Mouse (Mus musculus) embryonic facial prominence, embryonic 14.5 days (tissue): ENCODE measurements at regions not wholly inside any gene's neighbourhood (a gene's known extent, or its start where the extent isn't known, plus 50 kb on each side); places are given as distances from the start of the nearest gene placed in this dataset.

ENCODE experiments used
- ATAC-seq: fragments of 200-750 bp; cut with Nextera tagmentation; 2 replicates; pipeline ENCODE4 v1.8.0; 2017; ENCODE audit warnings: low read depth, moderate number of reproducible peaks, moderate TSS enrichment
- DNase-seq: peaks from one replicate; pipeline ENCODE4 v3.0.0-alpha.2; 2015; ENCODE audit warnings: low spot score
- H3K27ac ChIP-seq: fragments of 300-500 bp; sonication (generic); replicated peaks from 2 replicates; pipeline ENCODE4 v1.5.1; 2014; ENCODE audit warnings: low read depth, mild to moderate bottlenecking, low read length, moderate library complexity
- H3K27me3 ChIP-seq: fragments of 300-500 bp; sonication (generic); replicated peaks from 2 replicates; pipeline ENCODE4 v1.6.1; 2014; ENCODE audit warnings: low read length; ENCODE audit not compliant: control insufficient read depth, insufficient read depth
- H3K36me3 ChIP-seq: fragments of 300-500 bp; sonication (generic); 2 replicates; pipeline ENCODE4 v1.6.1; 2014; ENCODE audit warnings: low read length, mixed read lengths; ENCODE audit not compliant: control insufficient read depth, insufficient read depth
- H3K4me1 ChIP-seq: fragments of 300-500 bp; sonication (generic); 2 replicates; pipeline ENCODE4 v1.6.1; 2014; ENCODE audit warnings: antibody characterized with exemption, low read length; ENCODE audit not compliant: control insufficient read depth, insufficient read depth
- H3K4me2 ChIP-seq: fragments of 300-500 bp; sonication (generic); 2 replicates; pipeline ENCODE4 v1.6.1; 2014; ENCODE audit warnings: low read depth, mild to moderate bottlenecking, low read length, moderate library complexity, mixed read lengths
- H3K4me3 ChIP-seq: fragments of 300-500 bp; sonication (generic); 2 replicates; pipeline ENCODE4 v1.5.1; 2014; ENCODE audit warnings: low read depth, mild to moderate bottlenecking, low read length
- H3K9ac ChIP-seq: fragments of 300-500 bp; sonication (generic); 2 replicates; pipeline ENCODE4 v1.6.1; 2014; ENCODE audit warnings: low read depth, mild to moderate bottlenecking, low read length, moderate library complexity, mixed read lengths
- H3K9me3 ChIP-seq: fragments of 300-500 bp; sonication (generic); 2 replicates; pipeline ENCODE4 v1.6.1; 2016; ENCODE audit warnings: low read length; ENCODE audit not compliant: control insufficient read depth
- WGBS: fragments of 180-500 bp; shearing (Covaris S2); extraction: QIAGEN DNeasy Blood & Tissue Kit; methylation state at CpG from one replicate; pipeline ENCODE4 v1.1.7; 2014; 5-methylcytosine and 5-hydroxymethylcytosine counted together

GRCm38 (mm10) chr4:47605676-47606075, 131.2 kb downstream of the Sec61b start:
- H3K27ac ChIP-seq = no peak overlapping the region
- 74% methylated on average over 4 of the region's 4 CpGs for whole genome bisulfite sequencing
- H3K9me3 ChIP-seq = no peaks in the 10 kb centered on the region
- H3K27me3 ChIP-seq = no peaks in the 10 kb centered on the region
- no peak overlapping the region for H3K4me3 ChIP-seq
- no peak overlapping the region for H3K4me2 ChIP-seq
- H3K4me1 ChIP-seq = peaks cover 16% of the 10 kb centered on the region
- no peak for ATAC-seq
- DNase-seq = no peak
- H3K9ac ChIP-seq = no peak overlapping the region
- no peaks in the 10 kb centered on the region for H3K36me3 ChIP-seq

GRCm38 (mm10) chr4:47608673-47609072, 134.2 kb downstream of the Sec61b start:
- H3K4me3 ChIP-seq = no peak overlapping the region
- 45% methylated on average over 5 of the region's 5 CpGs for WGBS
- H3K9ac ChIP-seq = no peak overlapping the region
- H3K27ac ChIP-seq = no peak overlapping the region
- no peaks in the 10 kb centered on the region for H3K27me3 ChIP-seq
- no peak overlapping the region for H3K4me2 ChIP-seq
- DNase-seq (peak; percentile 53), ATAC-seq (no peak)
- peaks cover 9% of the 10 kb centered on the region for H3K4me1 ChIP-seq
- no peaks in the 10 kb centered on the region for H3K9me3 ChIP-seq
- H3K36me3 ChIP-seq = no peaks in the 10 kb centered on the region

- Histone ChIP-seq H3K4me1 (peaks cover 6% of the 10 kb centered on the region), H3K27ac (no peak overlapping the region), H3K4me3 (no peak overlapping the region), H3K9me3 (no peaks in the 10 kb centered on the region), H3K36me3 (no peaks in the 10 kb centered on the region), H3K9ac (no peak overlapping the region), H3K4me2 (no peak overlapping the region), H3K27me3 (no peaks in the 10 kb centered on the region)
- 19% methylated on average over 5 of the region's 5 CpGs for WGBS
- ATAC-seq (peak; percentile 57; the same call in 1 of the 2 replicates), DNase-seq (peak; percentile 74)
These were observed 136.5 kb downstream of the Sec61b start for GRCm38 (mm10) chr4:47610913-47611312.

GRCm38 (mm10) chr4:47616525-47616924, 142.1 kb downstream of the Sec61b start:
- Histone ChIP-seq H3K27ac (no peak overlapping the region), H3K9ac (no peak overlapping the region), H3K4me3 (no peak overlapping the region), H3K4me1 (no peaks in the 10 kb centered on the region), H3K4me2 (no peak overlapping the region), H3K36me3 (no peaks in the 10 kb centered on the region), H3K27me3 (no peaks in the 10 kb centered on the region), H3K9me3 (no peaks in the 10 kb centered on the region)
- no peak for DNase-seq
- ATAC-seq = no peak
- 78% methylated on average over 3 of the region's 3 CpGs for WGBS

GRCm38 (mm10) chr4:47620700-47621099, 146.2 kb downstream of the Sec61b start:
- WGBS = 71% methylated on average over 3 of the region's 3 CpGs
- Histone ChIP-seq H3K9ac (no peak overlapping the region), H3K4me2 (no peak overlapping the region), H3K4me3 (no peak overlapping the region), H3K4me1 (no peaks in the 10 kb centered on the region), H3K27me3 (no peaks in the 10 kb centered on the region), H3K27ac (no peak overlapping the region), H3K36me3 (no peaks in the 10 kb centered on the region), H3K9me3 (no peaks in the 10 kb centered on the region)
- ATAC-seq = no peak
- DNase-seq = no peak

- no peak overlapping the region for H3K27ac ChIP-seq
- no peaks in the 10 kb centered on the region for H3K27me3 ChIP-seq
- no peak for DNase-seq
- no peaks in the 10 kb centered on the region for H3K36me3 ChIP-seq
- 85% methylated on average over 13 of the region's 13 CpGs for WGBS
- H3K4me2 ChIP-seq = no peak overlapping the region
- H3K4me1 ChIP-seq = no peaks in the 10 kb centered on the region
- ATAC-seq = no peak
- H3K9ac ChIP-seq = no peak overlapping the region
- H3K9me3 ChIP-seq = no peaks in the 10 kb centered on the region
- H3K4me3 ChIP-seq = no peak overlapping the region
These were observed 148.6 kb downstream of the Sec61b start for GRCm38 (mm10) chr4:47622851-47623743.

GRCm38 (mm10) chr4:47630006-47630405, 155.5 kb downstream of the Sec61b start:
- no peak overlapping the region for H3K4me2 ChIP-seq
- ATAC-seq (no peak), DNase-seq (no peak)
- no peaks in the 10 kb centered on the region for H3K4me1 ChIP-seq
- whole genome bisulfite sequencing = 56% methylated on average over 8 of the region's 8 CpGs
- H3K9me3 ChIP-seq = no peaks in the 10 kb centered on the region
- no peaks in the 10 kb centered on the region for H3K27me3 ChIP-seq
- no peak overlapping the region for H3K9ac ChIP-seq
- no peak overlapping the region for H3K4me3 ChIP-seq
- no peak overlapping the region for H3K27ac ChIP-seq
- no peaks in the 10 kb centered on the region for H3K36me3 ChIP-seq

- Histone ChIP-seq H3K27ac (no peak overlapping the region), H3K4me2 (no peak overlapping the region), H3K4me1 (no peaks in the 10 kb centered on the region), H3K4me3 (no peak overlapping the region), H3K27me3 (no peaks in the 10 kb centered on the region), H3K9ac (no peak overlapping the region), H3K36me3 (no peaks in the 10 kb centered on the region), H3K9me3 (no peaks in the 10 kb centered on the region)
- DNase-seq (no peak), ATAC-seq (no peak)
- 37% methylated on average over 1 of the region's 1 CpGs for WGBS
These were observed 156.0 kb downstream of the Sec61b start for GRCm38 (mm10) chr4:47630427-47630826.
